Mouse (Mus musculus) WW6 (cell line): ENCODE results near the gene Cnp.
"Not testable (repeated sequence)": the region's sequence is repeated elsewhere in the genome, so short reads cannot be mapped to it uniquely, and the experiment has no call there.

Experiments used
- DNase-seq: peaks from one replicate; pipeline ENCODE4 v3.0.0-alpha.2; 2013; ENCODE audit warnings: low read depth, low spot score

The Cnp gene

DNA sequence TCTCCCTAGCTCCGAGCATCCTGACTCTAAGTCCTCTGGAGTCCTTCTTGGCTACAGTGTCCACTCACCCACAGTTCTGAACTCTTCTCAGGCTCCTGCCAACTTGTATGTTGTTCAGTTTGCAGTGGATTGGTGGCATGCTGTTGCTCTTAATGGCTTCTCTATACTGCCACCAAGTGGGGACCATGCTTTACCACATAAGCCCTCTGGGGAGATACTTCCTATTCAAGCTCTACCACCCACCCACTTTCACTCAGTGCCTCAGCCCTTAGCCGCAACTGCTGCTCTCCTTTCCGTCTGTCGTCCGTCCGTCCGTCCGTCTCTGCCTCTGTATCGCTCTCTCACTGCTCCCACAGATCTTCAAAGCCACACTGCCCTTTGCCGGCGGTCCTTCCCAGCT is 19.1 kb upstream of the Cnp start:
- DNase-seq: peak; percentile 70

DNA sequence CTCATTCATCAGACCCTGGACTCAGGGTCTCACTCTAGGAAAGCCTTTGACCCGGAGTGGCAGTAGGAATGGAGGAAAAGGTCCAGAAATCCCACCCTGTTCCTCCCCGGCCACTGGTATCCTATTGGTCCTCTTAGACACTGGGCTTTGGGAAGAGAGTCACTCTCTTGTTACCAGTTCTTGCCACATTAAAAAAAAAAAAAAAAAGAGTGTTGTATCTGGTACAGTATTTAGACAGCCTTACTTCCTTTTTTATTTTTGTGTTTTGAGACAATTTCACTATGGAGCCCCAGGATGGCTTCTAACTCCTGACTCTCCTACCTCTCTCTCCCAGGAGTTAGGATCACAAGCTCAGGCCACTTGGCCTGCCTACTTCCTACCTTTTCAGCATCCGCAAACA is 17.1 kb upstream of the Cnp start:
- no peak for DNase-seq

DNA sequence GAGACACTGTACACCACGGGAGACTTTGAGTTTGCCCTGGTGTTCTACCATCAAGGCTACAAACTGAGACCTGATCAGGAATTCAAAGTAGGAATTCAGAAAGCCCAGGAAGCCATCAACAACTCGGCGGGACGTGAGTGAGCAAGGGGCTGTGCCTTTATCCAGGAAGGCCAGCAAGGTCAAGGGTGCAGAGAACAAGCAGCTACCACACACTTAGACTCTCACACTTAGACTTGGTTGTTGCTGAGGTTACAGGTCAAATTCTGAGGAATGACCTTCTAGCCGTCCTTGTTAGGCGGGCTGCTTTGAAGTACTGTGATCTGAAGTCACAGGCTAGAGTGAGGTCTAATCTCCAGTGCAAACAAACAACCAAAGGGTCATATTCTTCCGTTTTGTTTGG is 15.2 kb upstream of the Cnp start:
- peak; percentile 68 for DNase-seq

DNA sequence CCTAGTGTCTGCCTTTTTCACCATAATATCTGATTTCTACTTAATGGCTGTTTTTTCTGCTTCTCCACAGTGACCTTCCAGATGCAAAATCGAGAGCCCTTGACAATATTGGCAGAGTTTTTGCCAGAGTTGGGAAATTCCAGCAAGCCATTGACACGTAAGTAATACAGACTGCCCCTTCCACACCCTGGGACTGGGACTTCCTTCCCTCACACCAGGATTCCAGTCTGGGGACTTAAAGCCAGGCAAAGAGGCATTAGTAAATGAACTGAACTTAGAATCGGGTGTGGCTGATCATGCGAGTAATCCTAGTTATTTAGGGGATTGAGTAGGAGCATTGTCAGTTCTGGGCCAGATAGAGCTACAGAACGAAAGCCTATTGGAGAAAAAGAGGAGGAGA is 13.0 kb upstream of the Cnp start:
- no peak for DNase-seq

- peak; percentile 67 for DNase-seq
Observed at GRCm38 (mm10) chr11:100564297-100564696, 10.4 kb upstream of the Cnp start.

GRCm38 (mm10) chr11:100564703-100565102 is 10.0 kb upstream of the Cnp start:
- no peak for DNase-seq

- DNase-seq: no peak
Observed at GRCm38 (mm10) chr11:100567229-100567628, 7.5 kb upstream of the Cnp start.

- no peak for DNase-seq
Observed at GRCm38 (mm10) chr11:100567815-100568245, 6.9 kb upstream of the Cnp start.

DNA sequence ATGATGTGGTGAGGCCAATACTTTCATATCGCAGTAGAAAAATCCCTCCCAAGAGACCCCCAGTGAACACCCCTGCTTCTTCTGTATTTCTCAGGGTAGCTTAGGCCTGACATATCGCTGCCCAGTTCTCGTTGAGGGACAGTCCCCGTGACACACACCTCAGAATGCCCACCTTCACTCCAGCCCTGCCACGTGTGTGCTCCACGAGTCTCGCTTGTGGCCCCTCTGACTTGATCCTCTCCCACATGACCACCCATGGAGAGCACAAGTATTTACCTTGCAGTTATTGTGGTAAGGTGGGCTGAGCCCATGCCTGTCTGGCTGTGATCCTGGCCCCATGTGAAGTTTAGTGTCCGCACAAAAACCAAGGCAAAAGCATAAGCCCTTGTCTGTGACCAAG is 6.0 kb upstream of the Cnp start:
- no peak for DNase-seq

DNA sequence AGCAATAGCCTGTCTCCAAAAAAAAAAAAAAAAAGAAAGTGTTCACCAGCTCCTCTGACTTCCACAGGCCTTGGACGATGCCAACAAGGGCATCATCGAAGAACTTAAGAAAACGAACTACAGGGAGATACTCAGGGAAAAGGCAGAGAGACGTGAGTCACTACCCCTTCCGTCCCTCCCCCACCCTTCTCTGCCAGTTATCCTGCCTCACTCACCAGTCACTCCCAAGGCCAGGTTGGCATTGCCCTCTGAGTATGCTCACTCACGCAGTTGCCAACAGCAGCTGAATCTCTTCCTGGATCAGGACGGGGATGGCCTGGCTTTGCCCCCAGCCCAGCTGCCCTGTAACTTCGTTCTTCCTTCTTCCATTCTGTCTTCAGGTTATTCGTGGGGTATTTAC is 4.9 kb upstream of the Cnp start:
- no peak for DNase-seq

DNA sequence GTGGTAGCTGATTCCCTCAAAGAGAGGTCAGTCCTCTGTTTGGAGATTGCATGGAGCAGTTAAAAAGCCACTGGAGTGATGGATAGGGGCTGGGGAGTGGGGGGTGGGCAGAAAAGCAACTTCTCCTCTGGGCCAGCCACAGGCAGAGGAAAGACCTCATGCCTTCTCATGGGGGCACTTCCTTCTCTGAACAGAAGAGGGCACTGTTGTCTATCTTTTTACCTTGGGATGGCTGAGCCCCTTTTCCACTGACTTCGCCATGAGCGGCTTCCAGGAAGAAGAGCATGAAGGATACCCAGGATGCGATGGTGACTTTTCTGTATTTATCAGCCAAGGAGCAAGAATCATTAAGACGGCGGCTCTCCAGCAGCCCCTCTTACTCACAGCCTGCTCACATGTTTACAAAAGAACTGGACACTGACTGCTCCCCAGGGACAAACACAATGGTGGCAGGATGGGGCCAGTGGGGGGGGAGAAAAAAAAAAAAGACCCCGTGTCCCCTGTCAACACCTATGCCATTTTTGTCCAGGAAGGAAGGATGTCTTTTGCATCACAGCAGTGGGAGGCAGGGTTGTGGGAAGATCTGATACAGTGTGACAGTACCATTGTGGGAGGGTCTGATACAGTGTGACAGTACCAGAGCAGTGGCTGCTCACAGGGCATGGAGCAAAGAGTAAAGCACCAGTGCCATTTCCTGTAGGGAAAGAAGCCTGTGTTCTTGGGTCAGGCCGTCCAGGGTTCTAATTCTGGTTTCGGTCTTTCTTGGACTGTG is 4.1 kb upstream of the Cnp start:
- DNase-seq: peak; percentile 71

GRCm38 (mm10) chr11:100571202-100571567 is 3.5 kb upstream of the Cnp start:
- DNase-seq: no peak

DNA sequence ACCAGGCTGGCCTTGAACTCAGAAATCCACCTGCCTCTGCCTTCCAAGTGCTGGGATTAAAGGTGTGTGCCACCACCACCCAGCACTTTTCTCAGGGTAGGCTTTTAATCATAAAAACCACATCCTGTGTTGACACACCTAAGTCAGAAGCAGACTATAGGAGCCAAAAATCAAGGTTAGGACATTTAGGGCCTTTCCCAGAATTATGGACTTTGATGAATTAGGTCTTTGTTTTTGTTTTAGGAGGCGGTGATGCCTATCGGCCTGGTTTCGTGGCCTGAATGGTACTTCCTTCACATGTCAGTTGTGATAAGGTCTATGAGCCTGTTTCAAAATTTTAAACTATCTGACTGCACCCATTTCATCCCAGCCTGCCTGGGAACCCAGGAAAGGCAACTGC is 516 bp upstream of the Cnp start:
- DNase-seq: no peak

DNA sequence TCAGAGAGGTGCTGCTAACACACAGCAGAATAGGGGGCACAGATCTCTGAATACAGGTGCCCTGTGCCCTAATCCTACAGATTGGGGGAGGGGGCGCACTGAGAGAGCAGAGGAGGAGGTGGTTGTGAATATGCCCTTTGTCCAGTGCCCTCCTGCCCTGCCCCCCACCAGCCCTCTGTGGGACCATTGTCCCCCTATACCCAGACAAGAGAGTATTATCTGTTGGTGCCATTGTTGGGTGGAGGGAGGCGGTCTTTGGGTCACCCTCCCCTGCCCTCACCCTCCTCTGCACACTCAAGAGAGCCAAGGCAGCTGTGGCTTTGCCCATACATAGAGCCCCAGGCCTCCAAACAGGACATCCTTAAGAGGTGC is 766 bp downstream of the Cnp start:
- no peak for DNase-seq

GRCm38 (mm10) chr11:100576256-100576655 is 1.6 kb downstream of the Cnp start:
- no peak for DNase-seq

DNA sequence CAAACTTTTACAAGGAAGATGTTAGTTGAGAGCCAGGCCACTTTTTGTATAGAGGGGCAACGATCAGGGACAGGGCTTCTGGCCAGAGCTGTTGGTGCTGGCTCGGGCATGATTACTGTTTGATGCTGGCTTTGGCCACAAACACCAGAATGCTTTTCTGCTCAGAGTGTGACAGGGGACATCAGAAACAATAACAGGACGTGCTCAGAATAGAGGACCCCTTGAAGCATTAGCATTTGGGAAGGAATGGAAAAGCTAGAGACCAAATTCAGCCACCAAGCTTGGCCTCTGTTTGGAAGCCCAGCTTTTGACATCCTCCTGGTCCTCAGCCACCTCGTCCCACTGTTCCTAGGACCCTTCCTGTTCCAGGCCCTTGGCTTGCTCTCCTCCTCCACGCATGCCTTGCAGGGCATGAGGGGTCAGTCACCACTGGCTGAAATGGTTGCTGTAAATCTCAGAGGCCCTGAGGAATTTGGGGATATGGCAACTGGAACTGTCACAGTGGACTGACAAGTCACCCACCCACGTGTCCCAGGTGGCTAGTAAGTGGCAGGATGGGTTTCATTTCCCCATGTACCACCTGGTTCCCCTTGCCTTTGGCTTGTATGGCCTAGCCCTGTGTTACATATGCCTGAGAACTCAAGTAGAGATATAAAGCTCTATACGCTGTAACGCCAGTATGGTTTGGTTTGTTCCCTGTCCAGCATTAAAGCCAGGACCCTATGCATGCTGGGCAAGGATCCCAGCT is 3.3 kb downstream of the Cnp start:
- no peak for DNase-seq

DNA sequence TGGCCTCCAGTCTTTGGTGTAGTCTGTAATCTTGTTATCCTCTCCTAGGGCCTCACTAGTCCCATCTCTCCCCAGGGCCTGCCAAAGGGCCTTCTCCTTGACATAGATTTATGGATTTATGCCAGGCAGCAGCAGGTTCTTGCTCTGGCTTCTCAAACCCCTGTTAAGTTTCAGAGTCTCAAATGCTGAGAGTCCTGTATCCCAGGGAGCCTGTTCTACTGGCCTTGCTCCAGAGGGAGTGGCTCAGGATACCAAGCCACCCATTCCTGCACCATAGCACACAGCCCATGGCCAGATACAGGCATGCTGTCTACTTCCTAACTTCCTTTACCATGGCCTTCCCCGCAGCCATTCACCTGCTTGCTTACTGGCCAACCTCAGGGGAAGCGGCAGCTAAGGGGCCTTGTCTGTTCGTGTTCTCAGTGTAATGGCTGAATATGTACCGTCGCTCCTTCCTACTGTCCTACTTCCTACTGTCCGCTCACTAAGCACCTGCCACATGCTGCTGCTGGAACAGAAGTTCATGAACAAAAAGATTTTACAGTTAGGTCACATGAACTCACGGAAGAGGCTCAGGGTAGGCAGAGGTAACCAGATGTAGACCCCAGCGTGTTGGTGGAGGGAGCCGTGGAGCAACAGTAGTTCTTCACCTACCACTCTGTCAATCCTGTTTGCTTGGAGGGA is 4.6 kb downstream of the Cnp start:
- DNase-seq: no peak

DNA sequence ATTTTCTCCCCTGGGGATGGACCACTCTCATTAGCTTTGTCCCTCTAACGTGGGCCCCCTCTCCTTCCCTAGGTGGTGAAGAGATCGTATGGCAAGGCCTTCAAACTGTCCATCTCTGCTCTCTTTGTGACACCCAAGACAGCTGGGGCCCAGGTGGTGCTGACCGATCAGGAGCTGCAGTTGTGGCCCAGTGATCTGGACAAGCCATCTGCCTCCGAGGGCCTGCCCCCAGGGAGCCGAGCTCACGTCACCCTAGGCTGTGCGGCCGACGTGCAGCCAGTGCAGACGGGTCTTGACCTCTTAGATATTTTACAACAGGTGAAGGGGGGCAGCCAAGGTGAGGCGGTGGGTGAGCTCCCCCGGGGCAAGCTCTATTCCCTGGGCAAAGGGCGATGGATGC is 5.6 kb downstream of the Cnp start:
- DNase-seq: no peak

DNA sequence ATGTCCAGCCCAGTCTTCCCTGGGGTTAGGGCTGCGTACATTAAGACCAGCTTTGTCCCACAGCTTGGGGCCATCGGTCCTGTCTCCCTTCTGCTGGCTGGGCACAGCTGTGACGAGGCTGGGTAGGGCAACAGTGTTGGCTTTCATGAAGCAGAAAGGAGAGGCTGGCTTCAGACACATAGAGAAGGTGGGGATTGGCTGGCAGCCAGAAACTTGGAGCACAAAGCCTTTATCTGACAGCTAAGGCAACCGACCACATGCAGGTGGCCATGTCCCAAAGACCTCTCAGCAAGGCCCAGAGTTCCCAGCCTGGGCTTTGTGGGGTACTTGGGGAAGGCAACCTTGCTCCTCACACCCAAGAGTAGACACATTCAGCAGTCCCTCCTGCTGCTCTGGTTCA is 7.1 kb downstream of the Cnp start:
- DNase-seq: no peak

GRCm38 (mm10) chr11:100582413-100582812 is 7.7 kb downstream of the Cnp start:
- not testable (repeated sequence) for DNase-seq

GRCm38 (mm10) chr11:100582836-100583235 is 8.1 kb downstream of the Cnp start:
- DNase-seq: no peak

DNA sequence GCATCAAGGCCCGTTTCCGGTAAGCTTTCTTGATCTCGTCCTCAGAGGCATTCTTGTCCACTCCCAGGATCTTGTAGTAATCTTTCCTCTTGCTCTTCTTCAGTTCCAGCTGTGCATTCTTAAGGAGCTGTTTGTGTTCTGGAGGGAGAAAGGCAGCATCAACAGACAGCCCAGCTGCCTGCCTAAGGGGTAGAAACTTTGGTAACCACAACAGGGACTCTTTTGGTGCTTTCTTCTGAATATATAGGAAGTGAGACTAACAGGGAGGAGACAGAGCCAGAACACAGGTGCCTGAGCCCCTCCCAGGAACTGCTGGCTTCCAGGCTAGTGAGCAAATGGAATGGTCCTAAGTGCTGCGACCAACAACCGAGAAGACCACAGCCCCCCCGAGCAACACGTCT is 9.9 kb downstream of the Cnp start:
- DNase-seq: no peak

- no peak for DNase-seq
Observed at GRCm38 (mm10) chr11:100585148-100585547, 10.4 kb downstream of the Cnp start.
